Mouse (Mus musculus): ENCODE measurements at regions not wholly inside any gene's neighbourhood (a gene's known extent, or its start where the extent isn't known, plus 50 kb on each side); places are given as distances from the start of the nearest gene placed in this dataset.

GRCm38 (mm10) chr6:117326835-117327775 is 158.8 kb downstream of the Cxcl12 start:
- Histone ChIP-seq H3K27me3 (ENCODE audit: insufficient read depth, poor library complexity, severe bottlenecking) (peaks cover 5% of the 10 kb centered on the region), H3K4me1 (replicated peaks) (peaks cover 30% of the 10 kb centered on the region), H3K4me3 (no peak overlapping the region), H3K36me3 (no peaks in the 10 kb centered on the region), H3K27ac (peak overlapping the region; percentile 81), H3K9me3 (no peaks in the 10 kb centered on the region)
- DNase-seq (ENCODE audit: low spot score), result peak; percentile 66
- 30% methylated on average over 18 of the region's 18 CpGs for WGBS

- Histone ChIP-seq H3K9me3 (no peaks in the 10 kb centered on the region), H3K36me3 (no peaks in the 10 kb centered on the region), H3K4me1 (replicated peaks) (peaks cover 36% of the 10 kb centered on the region), H3K4me3 (no peak overlapping the region), H3K27me3 (ENCODE audit: insufficient read depth, poor library complexity, severe bottlenecking) (peaks cover 5% of the 10 kb centered on the region), H3K27ac (no peak overlapping the region)
- no peak for DNase-seq (ENCODE audit: low spot score)
- 85% methylated on average over 8 of the region's 8 CpGs for WGBS
Observed at GRCm38 (mm10) chr6:117329164-117329939, 161.0 kb downstream of the Cxcl12 start.

DNA sequence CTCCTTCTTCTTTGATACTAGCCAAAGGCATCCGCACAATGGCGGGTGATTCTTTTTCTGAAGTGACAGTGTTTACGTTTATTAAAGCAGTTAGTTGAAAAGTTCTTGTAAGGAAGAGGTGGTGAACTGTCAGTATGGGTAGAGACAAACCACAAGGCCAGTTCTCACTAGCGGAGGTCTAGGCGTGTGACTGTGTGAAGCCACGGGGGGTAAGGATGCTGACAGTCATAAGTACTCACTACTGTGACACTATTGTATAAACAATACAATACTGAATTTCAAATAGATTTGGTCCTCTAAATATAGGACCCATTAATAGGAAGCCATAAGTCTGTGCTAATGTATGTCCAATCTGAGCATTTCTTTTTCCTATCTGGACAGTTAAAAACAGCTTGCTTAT is 161.9 kb downstream of the Cxcl12 start:
- Histone ChIP-seq H3K36me3 (no peaks in the 10 kb centered on the region), H3K27me3 (ENCODE audit: insufficient read depth, poor library complexity, severe bottlenecking) (peaks cover under 1% of the 10 kb centered on the region; the same call in 1 of the 2 replicates), H3K27ac (no peak overlapping the region), H3K4me1 (replicated peaks) (peaks cover 36% of the 10 kb centered on the region), H3K9me3 (no peaks in the 10 kb centered on the region), H3K4me3 (no peak overlapping the region)
- DNase-seq (ENCODE audit: low spot score), result no peak
- 85% methylated on average over 6 of the region's 6 CpGs for WGBS

GRCm38 (mm10) chr6:117330726-117331360 is 162.5 kb downstream of the Cxcl12 start:
- Histone ChIP-seq H3K27me3 (ENCODE audit: insufficient read depth, poor library complexity, severe bottlenecking) (no peaks in the 10 kb centered on the region), H3K9me3 (no peaks in the 10 kb centered on the region), H3K27ac (peak overlapping the region; percentile 16), H3K4me3 (no peak overlapping the region), H3K36me3 (no peaks in the 10 kb centered on the region), H3K4me1 (replicated peaks) (peaks cover 35% of the 10 kb centered on the region)
- DNase-seq (ENCODE audit: low spot score), result peak; percentile 12
- 40% methylated on average over 5 of the region's 5 CpGs for WGBS

DNA sequence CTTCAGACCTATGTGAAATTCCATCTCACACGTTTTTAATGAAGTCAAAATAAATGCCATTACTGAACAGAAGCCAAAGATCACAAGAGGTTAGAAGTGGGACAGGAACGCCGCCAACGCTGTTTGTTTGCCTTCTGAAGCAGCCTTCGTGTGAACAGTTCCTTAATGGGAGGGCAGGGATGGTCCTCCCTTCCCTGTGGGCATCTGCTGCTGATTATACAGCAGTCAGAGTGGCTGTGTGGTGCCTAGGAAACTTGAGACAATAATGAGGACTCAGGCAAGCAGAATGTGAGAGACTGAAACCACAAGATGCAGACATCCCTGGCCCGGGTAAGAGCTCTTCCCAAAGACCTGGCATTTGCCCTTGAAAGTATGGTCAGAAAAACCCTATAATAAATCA is 164.3 kb downstream of the Cxcl12 start:
- Histone ChIP-seq H3K9me3 (no peaks in the 10 kb centered on the region), H3K36me3 (no peaks in the 10 kb centered on the region), H3K4me3 (no peak overlapping the region), H3K4me1 (replicated peaks) (peaks cover 17% of the 10 kb centered on the region), H3K27ac (no peak overlapping the region), H3K27me3 (ENCODE audit: insufficient read depth, poor library complexity, severe bottlenecking) (no peaks in the 10 kb centered on the region)
- WGBS, result 48% methylated on average over 6 of the region's 6 CpGs
- peak; percentile 39 for DNase-seq (ENCODE audit: low spot score)

- H3K27me3 ChIP-seq (ENCODE audit: insufficient read depth, poor library complexity, severe bottlenecking), result no peaks in the 10 kb centered on the region
- H3K4me1 ChIP-seq (replicated peaks), result no peaks in the 10 kb centered on the region
- H3K4me3 ChIP-seq, result no peak overlapping the region
- H3K9me3 ChIP-seq, result no peaks in the 10 kb centered on the region
- no peak overlapping the region for H3K27ac ChIP-seq
- DNase-seq (ENCODE audit: low spot score), result no peak
- 93% methylated on average over 3 of the region's 3 CpGs for WGBS
- no peaks in the 10 kb centered on the region for H3K36me3 ChIP-seq
Observed at GRCm38 (mm10) chr6:117342123-117342522, 173.8 kb downstream of the Cxcl12 start.

GRCm38 (mm10) chr6:117347356-117347755 is 179.0 kb downstream of the Cxcl12 start:
- Histone ChIP-seq H3K36me3 (no peaks in the 10 kb centered on the region), H3K4me3 (no peak overlapping the region), H3K4me1 (replicated peaks) (no peaks in the 10 kb centered on the region), H3K9me3 (no peaks in the 10 kb centered on the region), H3K27me3 (ENCODE audit: insufficient read depth, poor library complexity, severe bottlenecking) (no peaks in the 10 kb centered on the region), H3K27ac (no peak overlapping the region)
- WGBS, result 86% methylated on average over 1 of the region's 1 CpGs
- no peak for DNase-seq (ENCODE audit: low spot score)

DNA sequence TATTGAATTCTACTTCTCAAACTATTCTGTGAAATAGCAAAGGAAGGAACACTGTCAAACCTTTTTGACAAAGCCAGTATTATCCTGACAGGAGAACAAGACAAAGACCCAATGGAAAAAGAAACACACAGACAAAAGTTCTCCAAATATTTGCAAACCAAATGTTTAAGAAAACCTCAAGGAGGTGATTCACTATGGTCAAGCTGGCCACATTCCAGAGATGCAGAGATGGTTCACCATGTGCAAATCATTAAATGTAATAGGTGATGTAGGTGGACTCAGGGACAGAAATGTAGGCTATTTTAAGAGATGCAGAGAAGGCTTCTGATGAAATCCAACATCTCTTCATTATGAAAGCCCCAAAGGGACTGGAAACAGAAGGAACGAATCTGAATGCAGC is 183.5 kb downstream of the Cxcl12 start:
- DNase-seq (ENCODE audit: low spot score), result no peak
- no peak overlapping the region for H3K27ac ChIP-seq
- H3K36me3 ChIP-seq, result no peaks in the 10 kb centered on the region
- no peaks in the 10 kb centered on the region for H3K4me1 ChIP-seq (replicated peaks)
- 56% methylated on average over 1 of the region's 1 CpGs for WGBS
- H3K4me3 ChIP-seq, result no peak overlapping the region
- H3K9me3 ChIP-seq, result no peaks in the 10 kb centered on the region
- H3K27me3 ChIP-seq (ENCODE audit: insufficient read depth, poor library complexity, severe bottlenecking), result no peaks in the 10 kb centered on the region

DNA sequence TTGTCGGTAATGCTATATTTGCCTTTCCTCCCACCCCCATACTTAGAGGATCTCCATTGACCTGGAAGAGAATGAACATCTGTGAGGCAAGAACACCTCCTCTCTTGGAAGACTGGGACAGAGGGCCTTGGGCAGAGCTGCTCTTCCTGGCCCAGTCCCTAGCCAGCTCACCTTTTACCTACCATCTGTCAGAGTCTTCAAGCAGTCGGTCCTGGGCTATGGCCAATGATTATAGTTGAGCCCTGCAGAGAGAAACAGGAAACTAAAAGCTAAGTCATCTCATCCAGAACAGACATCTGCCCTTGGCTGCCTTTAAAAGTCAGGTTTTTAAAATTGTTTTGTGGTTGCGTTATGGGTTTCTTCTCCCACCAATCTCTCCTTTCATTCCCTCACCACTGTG is 184.8 kb downstream of the Cxcl12 start:
- H3K27ac ChIP-seq, result no peak overlapping the region
- no peak overlapping the region for H3K4me3 ChIP-seq
- no peak for DNase-seq (ENCODE audit: low spot score)
- no peaks in the 10 kb centered on the region for H3K4me1 ChIP-seq (replicated peaks)
- no peaks in the 10 kb centered on the region for H3K27me3 ChIP-seq (ENCODE audit: insufficient read depth, poor library complexity, severe bottlenecking)
- no peaks in the 10 kb centered on the region for H3K9me3 ChIP-seq
- 94% methylated on average over 3 of the region's 3 CpGs for WGBS
- no peaks in the 10 kb centered on the region for H3K36me3 ChIP-seq

DNA sequence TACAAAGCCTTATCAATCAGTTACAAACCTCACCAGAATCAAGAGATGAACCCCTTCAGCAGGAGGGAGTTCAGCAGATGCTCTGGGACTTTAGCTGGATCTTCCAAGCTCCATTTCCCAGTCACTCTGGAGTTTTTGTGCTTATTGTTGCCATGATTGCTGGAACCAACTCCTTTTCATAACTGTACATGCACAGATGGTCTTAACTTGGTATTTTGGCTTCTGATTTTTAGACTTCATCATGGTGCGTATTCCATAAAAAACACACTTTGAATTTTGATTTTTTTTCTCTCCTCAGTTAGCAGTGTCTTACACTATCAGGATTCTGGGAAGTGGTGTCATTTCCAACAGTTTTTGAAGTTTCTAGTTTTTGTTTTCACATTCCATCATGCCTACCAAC is 187.8 kb downstream of the Cxcl12 start:
- Histone ChIP-seq H3K36me3 (no peaks in the 10 kb centered on the region), H3K27ac (no peak overlapping the region), H3K9me3 (no peaks in the 10 kb centered on the region), H3K4me3 (no peak overlapping the region), H3K4me1 (replicated peaks) (no peaks in the 10 kb centered on the region), H3K27me3 (ENCODE audit: insufficient read depth, poor library complexity, severe bottlenecking) (no peaks in the 10 kb centered on the region)
- no peak for DNase-seq (ENCODE audit: low spot score)
- 88% methylated on average over 1 of the region's 1 CpGs for WGBS

- Histone ChIP-seq H3K4me1 (replicated peaks) (no peaks in the 10 kb centered on the region), H3K4me3 (no peak overlapping the region), H3K36me3 (no peaks in the 10 kb centered on the region), H3K27me3 (ENCODE audit: insufficient read depth, poor library complexity, severe bottlenecking) (no peaks in the 10 kb centered on the region), H3K27ac (no peak overlapping the region), H3K9me3 (no peaks in the 10 kb centered on the region)
- no peak for DNase-seq (ENCODE audit: low spot score)
- WGBS, result 86% methylated on average over 2 of the region's 2 CpGs
Observed at GRCm38 (mm10) chr6:117359401-117359800, 191.1 kb downstream of the Cxcl12 start.

- no peaks in the 10 kb centered on the region for H3K36me3 ChIP-seq
Observed at GRCm38 (mm10) chr6:117366563-117366962, 198.2 kb downstream of the Cxcl12 start.

GRCm38 (mm10) chr6:117375989-117376388 is 207.7 kb downstream of the Cxcl12 start:
- Histone ChIP-seq H3K9me3 (peaks cover 5% of the 10 kb centered on the region; the same call in 1 of the 2 replicates), H3K27ac (no peak overlapping the region), H3K4me3 (no peak overlapping the region), H3K4me1 (replicated peaks) (no peaks in the 10 kb centered on the region), H3K27me3 (ENCODE audit: insufficient read depth, poor library complexity, severe bottlenecking) (no peaks in the 10 kb centered on the region), H3K36me3 (no peaks in the 10 kb centered on the region)
- 92% methylated on average over 5 of the region's 5 CpGs for WGBS
- DNase-seq (ENCODE audit: low spot score), result no peak

More at GRCm38 (mm10) chr6:117366563-117366962, 198.2 kb downstream of the Cxcl12 start:
- no peak for DNase-seq (ENCODE audit: low spot score)
- Histone ChIP-seq H3K9me3 (no peaks in the 10 kb centered on the region), H3K27me3 (ENCODE audit: insufficient read depth, poor library complexity, severe bottlenecking) (no peaks in the 10 kb centered on the region), H3K4me3 (no peak overlapping the region), H3K27ac (no peak overlapping the region), H3K4me1 (replicated peaks) (no peaks in the 10 kb centered on the region)
- WGBS, result 88% methylated on average over 6 of the region's 6 CpGs
